Mouse (Mus musculus) heart, postnatal 14 days (tissue): ENCODE data around the gene Dph5. TPM values are rescaled to one million over a fixed set of nuclear protein-coding genes. Genes with fewer than 3 reads are reported as not detected.

Source experiments
- microRNA-seq, 2 experiments: library from miRNA; unstranded; fragments of <30 nt; microRNA quantifications; one replicate each; pipeline ENCODE4 v1.2.0; 2021 to 2022
- total RNA-seq, 2 experiments: library from RNA; stranded (reverse); gene quantifications; 2 replicates each; pipeline ENCODE4 v1.2.3; 2021

The Dph5 gene
- total RNA-seq, 2 experiments from 2014 or later: 6.4 to 7.2 TPM

Small RNA genes within 50 kb of the gene (microRNA-seq; reads per million reads assigned to microRNA genes)
- gene Mir669n: 0 reads per million in 2 experiments

Other genes with a start within 250 kb of the Dph5 start
- gene S1pr1, start 172.8 kb upstream of the Dph5 start, total RNA-seq: 100 to 1,000 TPM in 1 of 2 experiments, 10 to 100 TPM in 1; 99.1 to 105 TPM
- 10 to 100 TPM; 20.8 to 21.2 TPM for gene Slc30a7, start 119.6 kb downstream of the Dph5 start, total RNA-seq
- 10 to 100 TPM; 15.1 to 15.2 TPM for gene Extl2, start 119.6 kb downstream of the Dph5 start, total RNA-seq
- gene Vcam1, start 241.9 kb downstream of the Dph5 start, total RNA-seq: 10 to 100 TPM; 11.4 to 14.2 TPM